Mouse (Mus musculus) gastrocnemius, postnatal 10 days (tissue): ENCODE measurements around the gene Hdgfl2. TPM values are rescaled to one million over a fixed set of nuclear protein-coding genes. Genes with fewer than 3 reads are reported as not detected.

ENCODE experiments used
- DNase-seq: peaks from one replicate; pipeline ENCODE4 v3.0.0; 2021; ENCODE audit warnings: mixed read lengths
- long read RNA-seq, 2 experiments: library from polyadenylated mRNA; stranded (forward); transcript quantifications; one replicate each; pipeline ENCODE4 v2.0.0; 2021
- total RNA-seq, 2 experiments: library from RNA; stranded (reverse); gene quantifications; 2 replicates each; pipeline ENCODE4 v1.2.3; 2021

The Hdgfl2 gene
- 10 to 100 TPM; 37.7 to 45.7 TPM for total RNA-seq
- long read RNA-seq, experiment 1, transcript Hdgfl2-210 (16 exons, 2,238 nt), result minor isoform, 15 of 96 reads
- long read RNA-seq, experiment 1, transcript Hdgfl2-212 (16 exons, 2,270 nt), result major isoform, 32 of 96 reads
- long read RNA-seq, experiment 1, partial matches to known transcripts, result 4 of 96 reads
- long read RNA-seq, experiment 1, other reads (novel, unspliced or antisense), result 45 of 96 reads
- long read RNA-seq, experiment 2, transcript Hdgfl2-212 (16 exons, 2,270 nt), result major isoform, 29 of 92 reads
- long read RNA-seq, experiment 2, transcript Hdgfl2-210 (16 exons, 2,238 nt), result minor isoform, 15 of 92 reads
- long read RNA-seq, experiment 2, partial matches to known transcripts, result 11 of 92 reads
- long read RNA-seq, experiment 2, other reads (novel, unspliced or antisense), result 36 of 92 reads

DNA sequence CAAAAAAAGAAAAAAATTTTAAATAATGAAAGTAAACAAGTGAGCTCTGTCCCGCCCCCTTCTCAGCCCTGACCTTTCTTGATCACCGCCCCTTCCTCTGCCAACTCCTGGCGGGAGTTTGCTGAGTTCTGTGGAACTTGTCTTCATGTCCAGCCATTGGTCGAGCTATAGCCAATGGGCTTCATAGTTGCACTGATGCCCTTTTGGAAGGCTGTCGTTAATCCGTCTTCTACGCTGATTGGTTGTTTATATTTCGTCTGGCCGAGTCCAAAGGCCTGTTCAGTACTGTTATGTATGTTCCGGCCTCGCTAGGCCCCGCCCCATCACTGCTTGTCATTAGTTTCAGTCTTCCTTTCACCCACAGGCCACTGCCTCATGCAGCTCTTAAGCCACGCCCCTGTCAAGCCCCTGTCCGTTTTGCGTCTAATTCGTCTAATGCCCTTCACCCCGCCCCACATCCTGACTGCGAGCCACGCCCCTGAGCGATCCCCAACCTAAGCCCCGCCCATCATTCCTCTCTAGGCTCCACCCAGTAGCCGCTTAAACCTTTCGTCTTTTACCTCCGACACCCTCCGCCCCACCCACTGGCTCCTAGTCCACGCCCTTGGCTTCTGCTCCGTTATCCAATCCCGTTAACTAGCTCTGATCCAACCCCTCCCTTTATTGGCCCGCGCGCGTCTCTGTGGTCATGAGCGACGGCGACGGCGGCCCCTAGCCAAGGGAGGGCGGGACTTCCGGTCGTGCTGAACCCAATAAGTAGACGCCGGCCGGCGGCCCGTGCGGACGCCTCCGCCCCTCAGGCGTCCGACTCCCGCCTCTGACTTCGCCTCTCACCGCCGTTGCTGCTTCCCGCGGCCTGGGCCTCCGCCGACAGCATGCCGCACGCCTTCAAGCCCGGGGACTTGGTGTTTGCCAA is at the start of gene Hdgfl2:
Gene Hdgfl2 (plus strand): TSS at position 755 of the 916 bp plus-strand sequence.
- peak; percentile 100 for DNase-seq

GRCm38 (mm10) chr17:56030238-56030870 is 49.1 kb upstream of the Hdgfl2 start:
- DNase-seq, result no peak

DNA sequence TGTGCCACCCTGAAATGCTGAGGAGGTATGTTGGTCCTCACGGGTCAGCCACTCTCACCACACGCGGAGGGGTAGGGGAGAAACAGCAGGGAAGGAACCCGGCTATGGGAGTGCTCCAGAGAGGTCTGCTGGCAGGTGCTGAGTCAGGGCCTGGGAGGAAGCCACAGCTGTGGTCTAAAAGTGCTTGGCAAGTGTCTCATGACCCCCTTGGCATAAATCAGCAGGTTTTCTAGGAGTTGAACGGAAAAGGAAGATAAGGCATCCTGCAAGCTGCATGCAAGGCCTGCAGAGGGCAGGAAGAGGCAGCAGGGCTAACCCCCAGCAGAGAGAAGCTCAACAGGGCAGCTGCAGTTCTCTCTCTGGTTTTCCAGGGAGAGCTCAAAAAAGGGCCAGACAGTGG is 48.5 kb upstream of the Hdgfl2 start:
- no peak for DNase-seq

GRCm38 (mm10) chr17:56031431-56031830 is 48.0 kb upstream of the Hdgfl2 start:
- no peak for DNase-seq

- DNase-seq, result no peak
Measured at GRCm38 (mm10) chr17:56032127-56032733, 47.2 kb upstream of the Hdgfl2 start.

DNA sequence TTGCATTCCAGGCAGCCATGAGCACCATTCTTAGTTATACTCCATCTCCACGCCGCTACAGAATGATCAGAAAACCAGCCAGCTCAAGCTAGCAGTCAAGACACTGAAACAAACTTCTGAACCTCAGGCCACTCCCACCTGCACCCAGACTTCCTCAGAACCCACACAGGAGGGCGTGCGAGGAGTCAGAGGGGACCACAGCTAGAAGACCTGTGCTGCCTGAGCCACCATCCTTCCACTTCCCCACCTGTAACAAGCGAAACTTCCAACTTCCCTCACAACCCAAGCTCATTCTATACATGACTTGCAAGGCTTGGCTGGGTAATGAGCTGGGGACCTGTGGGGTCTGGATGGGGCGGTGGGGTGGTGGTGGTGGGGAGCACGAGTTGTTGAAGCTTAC is 46.6 kb upstream of the Hdgfl2 start:
- DNase-seq, result no peak

GRCm38 (mm10) chr17:56034040-56034725 is 45.3 kb upstream of the Hdgfl2 start:
- no peak for DNase-seq

DNA sequence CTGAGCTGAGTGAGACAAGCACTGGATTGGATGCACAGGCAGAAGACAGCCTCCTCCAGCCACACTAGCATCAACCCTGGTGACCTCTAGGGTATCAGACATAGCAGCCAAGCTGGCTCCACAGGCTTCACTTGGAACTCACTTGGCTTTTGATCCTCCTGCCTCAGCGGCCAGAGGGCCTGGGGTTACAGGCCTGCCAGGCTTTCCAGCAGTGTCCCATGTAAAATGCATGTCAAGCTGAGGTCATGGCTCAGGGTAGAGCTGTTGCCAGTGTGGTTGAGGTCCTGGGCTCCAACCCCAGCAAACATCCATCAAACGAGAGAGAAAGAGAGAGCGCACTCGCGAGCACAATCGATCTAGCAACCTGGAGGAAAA is 44.7 kb upstream of the Hdgfl2 start:
- no peak for DNase-seq

- no peak for DNase-seq
Measured at GRCm38 (mm10) chr17:56035216-56035615, 44.2 kb upstream of the Hdgfl2 start.

DNA sequence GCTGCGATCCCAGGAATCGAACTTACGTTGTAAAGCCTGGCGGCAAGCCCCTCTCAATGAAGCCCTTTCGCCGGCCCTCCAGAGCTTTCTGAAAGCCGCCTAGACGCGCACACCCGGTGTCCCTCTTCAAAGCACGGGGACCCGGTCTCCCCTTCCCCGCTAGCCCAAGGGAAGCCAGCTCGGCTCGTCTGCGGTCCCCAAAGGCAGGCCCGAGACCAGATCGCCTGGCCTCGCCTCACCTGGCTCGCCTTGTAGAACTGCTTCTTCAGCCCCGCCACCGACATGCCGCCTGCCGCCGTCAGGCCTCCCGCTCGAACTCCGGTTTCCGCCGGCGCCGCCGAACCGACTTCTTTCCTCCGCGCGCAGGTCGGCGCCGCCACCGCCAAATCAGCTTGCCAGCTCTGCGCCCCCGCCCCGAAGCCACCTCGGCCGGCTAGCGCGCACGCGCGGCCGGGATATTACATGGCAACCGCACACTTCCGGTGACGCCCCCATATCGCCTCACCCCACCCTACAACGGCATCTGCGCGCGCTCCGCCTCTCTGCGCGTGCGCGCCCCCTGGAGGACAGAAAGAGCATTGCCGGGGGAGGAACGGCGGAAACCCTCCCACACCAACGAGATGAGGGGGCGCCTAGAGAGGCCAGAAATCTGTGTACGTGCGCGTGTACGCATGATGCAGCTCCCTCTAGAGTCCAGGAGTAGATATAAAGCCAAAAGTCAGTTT is 43.1 kb upstream of the Hdgfl2 start, which contains the start of gene Sh3gl1:
Gene Sh3gl1 (minus strand): TSS at position 460 of the 725 bp plus-strand sequence.
- peak; percentile 99 for DNase-seq

- no peak for DNase-seq
Measured at GRCm38 (mm10) chr17:56036901-56037287, 42.5 kb upstream of the Hdgfl2 start.

- no peak for DNase-seq
Measured at GRCm38 (mm10) chr17:56038583-56039261, 40.7 kb upstream of the Hdgfl2 start.

GRCm38 (mm10) chr17:56039345-56039744 is 40.1 kb upstream of the Hdgfl2 start:
- DNase-seq, result no peak

- peak; percentile 96 for DNase-seq
Measured at GRCm38 (mm10) chr17:56040030-56040856, 39.2 kb upstream of the Hdgfl2 start, which contains the start of gene Chaf1a. Gene Chaf1a, plus strand, starts transcription at chr17:56040439.

- DNase-seq, result no peak
Measured at GRCm38 (mm10) chr17:56040857-56041163, 38.6 kb upstream of the Hdgfl2 start.

DNA sequence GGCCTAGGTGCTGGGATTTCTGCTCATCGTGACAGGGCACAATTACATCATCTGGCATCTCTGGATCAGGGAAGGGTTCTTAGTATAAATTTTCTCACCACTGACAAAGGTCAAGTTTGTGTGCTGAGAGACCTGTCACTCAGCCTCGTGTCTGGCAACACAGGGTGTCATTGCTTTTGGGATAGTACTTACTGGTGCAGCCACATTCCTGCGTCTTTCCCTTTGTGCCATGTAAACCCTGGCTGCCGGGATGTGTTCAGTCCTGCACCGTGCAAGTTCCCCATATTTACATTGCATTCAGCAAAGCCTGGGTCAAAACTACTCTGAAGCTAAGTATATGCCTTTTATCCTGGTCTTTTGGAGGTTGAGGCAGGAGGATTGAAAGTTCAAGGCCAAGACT is 28.1 kb upstream of the Hdgfl2 start:
- DNase-seq, result no peak

GRCm38 (mm10) chr17:56054938-56055337 is 24.5 kb upstream of the Hdgfl2 start:
- DNase-seq, result no peak

GRCm38 (mm10) chr17:56055945-56056678 is 23.3 kb upstream of the Hdgfl2 start:
- DNase-seq, result no peak
